In the genomic region with DNA sequence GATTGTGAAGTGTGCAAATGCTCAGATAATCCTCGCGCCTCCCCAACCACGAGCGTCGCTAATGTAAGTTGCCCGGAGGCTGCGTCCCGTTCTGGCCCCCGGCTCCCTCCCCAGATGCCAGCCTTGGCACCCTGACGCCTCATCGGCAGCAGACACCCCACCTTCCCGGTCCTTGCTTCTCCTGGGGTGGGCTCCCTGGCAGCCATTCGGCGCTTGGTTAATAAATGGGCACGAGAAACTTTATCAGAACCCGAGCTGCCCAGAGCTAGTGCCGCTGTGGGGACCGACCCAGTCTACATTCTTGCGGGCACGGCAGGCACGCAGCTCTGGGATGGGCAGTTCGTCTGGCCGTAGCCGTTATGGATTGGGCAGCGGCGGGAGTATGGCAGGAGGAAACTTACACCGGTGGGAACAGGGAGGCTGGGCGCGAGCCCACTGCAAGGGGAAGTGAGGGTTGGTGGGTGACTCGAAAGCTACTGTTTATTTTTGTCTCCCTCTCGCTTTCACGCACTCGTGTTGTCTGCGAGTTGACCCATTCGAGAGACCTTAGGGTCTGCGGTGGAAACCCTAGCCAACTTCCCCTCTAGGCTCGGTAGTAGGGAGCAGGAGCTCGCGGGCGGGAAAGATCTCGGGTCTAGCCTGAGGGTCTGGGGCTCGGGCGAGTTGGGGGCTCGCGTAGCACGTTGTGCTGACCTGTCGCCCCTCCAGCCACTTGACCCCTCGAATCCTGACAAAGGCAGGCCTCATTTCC, we compare ENCODE assay signal across 8 mouse cellular contexts. TPM values are rescaled to one million over a fixed set of nuclear protein-coding genes. Genes with fewer than 3 reads are reported as not detected.
DNase-seq lines count a peak whose midpoint lies in the region; ATAC-seq and TF ChIP-seq lines count a peak whose summit lies in the region.

No protein-coding gene starts in this region.

- peak overlapping the region; percentile 92 for H3K4me2 ChIP-seq in intestine, postnatal 0 days (replicated peaks; ENCODE audit: low read depth)
- peak overlapping the region; percentile 97 for H3K4me2 ChIP-seq in liver, embryonic 14.5 days (ENCODE audit: low read depth)
- H3K4me2 ChIP-seq in stomach, postnatal 0 days (replicated peaks; ENCODE audit: low read depth): peak overlapping the region; percentile 98

- TF ChIP-seq CTCF in intestine, postnatal 0 days (IDR thresholded peaks at IDR 0.05; ENCODE audit: low read depth): no peak
- no peak for TF ChIP-seq CTCF in liver, embryonic 14.5 days (IDR thresholded peaks at IDR 0.05; ENCODE audit: low read depth)
- TF ChIP-seq CTCF in stomach, postnatal 0 days (IDR thresholded peaks at IDR 0.05; ENCODE audit: low read depth): no peak

- no peaks in the 10 kb centered on the region for H3K9me3 ChIP-seq in intestine, postnatal 0 days (ENCODE audit: control insufficient read depth)
- no peaks in the 10 kb centered on the region for H3K9me3 ChIP-seq in liver, embryonic 14.5 days (ENCODE audit: control insufficient read depth, low read length)
- no peaks in the 10 kb centered on the region for H3K9me3 ChIP-seq in stomach, postnatal 0 days (ENCODE audit: control insufficient read depth, low read length)

- WGBS in intestine, postnatal 0 days: under 1% methylated on average over 48 of the region's 48 CpGs
- WGBS in liver, embryonic 14.5 days (ENCODE audit: insufficient replicate concordance): under 1% methylated on average over 48 of the region's 48 CpGs
- WGBS in stomach, postnatal 0 days: under 1% methylated on average over 48 of the region's 48 CpGs

- H3K9ac ChIP-seq in intestine, postnatal 0 days (ENCODE audit: low read depth, low read length): peak overlapping the region; percentile 96
- H3K9ac ChIP-seq in liver, embryonic 14.5 days (replicated peaks): peak overlapping the region; percentile 90
- peak overlapping the region; percentile 97 for H3K9ac ChIP-seq in stomach, postnatal 0 days (ENCODE audit: low read length)

- no peak for ATAC-seq in intestine, postnatal 0 days
- peak; percentile 11; the same call in 1 of the 2 replicates for ATAC-seq in liver, embryonic 14.5 days (ENCODE audit: insufficient read depth)
- no peak for ATAC-seq in stomach, postnatal 0 days (ENCODE audit: low FRiP score, low TSS enrichment)

- peaks cover 7% of the 10 kb centered on the region; the same call in 1 of the 2 replicates for H3K4me1 ChIP-seq in intestine, postnatal 0 days (replicated peaks; ENCODE audit: control insufficient read depth, insufficient read depth, low read length)
- H3K4me1 ChIP-seq in liver, embryonic 14.5 days (replicated peaks; ENCODE audit: control insufficient read depth in 2 of 2, insufficient read depth in 2 of 2, low read length in 1 of 2): peaks cover 11 to 29% of the 10 kb centered on the region in 2 experiments
- peaks cover 5% of the 10 kb centered on the region; the same call in 1 of the 2 replicates for H3K4me1 ChIP-seq in stomach, postnatal 0 days (replicated peaks; ENCODE audit: control insufficient read depth, insufficient read depth)

- no peaks in the 10 kb centered on the region for H3K27me3 ChIP-seq in intestine, postnatal 0 days (replicated peaks; ENCODE audit: control insufficient read depth, insufficient read depth, low read length)
- no peaks in the 10 kb centered on the region; the same call in 1 of the 2 replicates for H3K27me3 ChIP-seq in liver, embryonic 14.5 days (ENCODE audit: control insufficient read depth, insufficient read depth, low read length)
- H3K27me3 ChIP-seq in stomach, postnatal 0 days (ENCODE audit: control insufficient read depth, insufficient read depth, low read length): no peaks in the 10 kb centered on the region

- no peak for TF ChIP-seq EP300 in liver, embryonic 14.5 days (IDR thresholded peaks at IDR 0.05; ENCODE audit: low read depth)
- TF ChIP-seq EP300 in stomach, postnatal 0 days (optimal IDR thresholded peaks at IDR 0.05): no peak

- H3K4me3 ChIP-seq in intestine, postnatal 0 days (ENCODE audit: low read depth, low read length): peak overlapping the region; percentile 56
- H3K4me3 ChIP-seq in liver, embryonic 14.5 days (ENCODE audit: insufficient read depth in 1 of 2, low read depth in 2 of 2, low read length in 2 of 2): peak overlapping the region; percentile 71 to 97
- peak overlapping the region; percentile 89 for H3K4me3 ChIP-seq in stomach, postnatal 0 days (ENCODE audit: low read depth, low read length)

- H3K36me3 ChIP-seq in intestine, postnatal 0 days (ENCODE audit: control insufficient read depth, insufficient read depth): no peaks in the 10 kb centered on the region
- no peaks in the 10 kb centered on the region for H3K36me3 ChIP-seq in liver, embryonic 14.5 days (replicated peaks; ENCODE audit: control insufficient read depth, insufficient read depth, low read depth)
- no peaks in the 10 kb centered on the region for H3K36me3 ChIP-seq in stomach, postnatal 0 days (ENCODE audit: control insufficient read depth, insufficient read depth, low read length)

- peak overlapping the region; percentile 99 for H3K27ac ChIP-seq in intestine, postnatal 0 days (ENCODE audit: low read depth, low read length)
- peak overlapping the region; percentile 76 for H3K27ac ChIP-seq in liver, embryonic 14.5 days
- peak overlapping the region; percentile 99 for H3K27ac ChIP-seq in stomach, postnatal 0 days (replicated peaks)

- peak; percentile 68 to 71 for DNase-seq in lung, adult 18-20 months
- no peak for DNase-seq in lung, postnatal 25 days (ENCODE audit: low spot score)
- DNase-seq in embryo, embryonic 11 days: peak; percentile 81
- DNase-seq in heart, adult 11 months: peak; percentile 97
- DNase-seq in liver, embryonic 14.5 days (ENCODE audit: low read depth in 3 of 3, low spot score in 3 of 3): peak in 1 of 3 experiments; percentile 49
- DNase-seq in neural tube, embryonic 10.5 days (ENCODE audit: extremely low spot score, low spot score): peak; percentile 82
- peak; percentile 74 for DNase-seq in stomach, postnatal 0 days (ENCODE audit: low spot score)

RNA-seq across cellular contexts. Expression of gene Anp32a, which starts 1.5 kb away (rescaled TPM):
- 53.6 and 57.4 TPM in 2 replicates for polyA plus RNA-seq in intestine, postnatal 0 days (2015; fragmentation: Nextera tagmentation; extraction: Ambion mirVana)
- 56.1 and 240 TPM in 2 replicates for polyA plus RNA-seq in liver, embryonic 14.5 days (2012; rRNA removed)
- 54.3 and 54.7 TPM in 2 replicates for polyA plus RNA-seq in liver, embryonic 14.5 days (2014; fragmentation: Nextera tagmentation; extraction: Ambion mirVana)
- 67.9 and 89.9 TPM in 2 replicates for polyA plus RNA-seq in stomach, postnatal 0 days (2015; fragmentation: Nextera tagmentation; extraction: Ambion mirVana)
